20 mouse cellular contexts compared by ENCODE assay signal in genomic region chr13:56172106-56172505, GRCm38 (mm10). TPM values are rescaled to one million over a fixed set of nuclear protein-coding genes. Genes with fewer than 3 reads are reported as not detected.
DNase-seq lines count a peak whose midpoint lies in the region; ATAC-seq and TF ChIP-seq lines count a peak whose summit lies in the region.
"Had no signal": no experiment of that assay in that cellular context is flagged by ENCODE, and none has a peak within 500 bp of the region (broad histone marks: within the 10 kb centered on the region; RNA-seq: fewer than 3 reads in every experiment).

No protein-coding gene starts in this region.

- peak overlapping the region; percentile 63 for H3K27ac ChIP-seq in liver, embryonic 16.5 days (ENCODE audit: low read length)
- no peak overlapping the region for H3K27ac ChIP-seq in liver, embryonic 11.5 days (ENCODE audit: low read depth, low read length)
- peak overlapping the region; percentile 91 for H3K27ac ChIP-seq in limb, embryonic 10.5 days
- H3K27ac ChIP-seq in stomach, postnatal 0 days (replicated peaks), result no peak overlapping the region; the same call in 1 of the 2 replicates
- H3K27ac ChIP-seq: hindbrain, postnatal 0 days had no signal

- ATAC-seq in liver, embryonic 16.5 days (ENCODE audit: low read depth), result no peak
- no peak for ATAC-seq in liver, embryonic 11.5 days (replicated peaks; ENCODE audit: low FRiP score)
- ATAC-seq in stomach, postnatal 0 days (ENCODE audit: low FRiP score, low TSS enrichment), result no peak
- ATAC-seq: forebrain, embryonic 14.5 days; hindbrain, postnatal 0 days had no signal

- no peaks in the 10 kb centered on the region for H3K27me3 ChIP-seq in liver, embryonic 16.5 days (ENCODE audit: control insufficient read depth, insufficient read depth, low read depth, low read length)
- H3K27me3 ChIP-seq in liver, embryonic 11.5 days (replicated peaks; ENCODE audit: control insufficient read depth, insufficient read depth, low read length), result no peaks in the 10 kb centered on the region
- H3K27me3 ChIP-seq in limb, embryonic 10.5 days (ENCODE audit: low read depth, poor library complexity, severe bottlenecking), result no peaks in the 10 kb centered on the region
- no peaks in the 10 kb centered on the region for H3K27me3 ChIP-seq in stomach, postnatal 0 days (ENCODE audit: control insufficient read depth, insufficient read depth, low read length)

- DNase-seq in adrenal gland, postnatal 14 days, result peak; percentile 27
- DNase-seq in adrenal gland, adult 8-10 months, result no peak
- DNase-seq in liver, embryonic 11.5 days (ENCODE audit: low spot score), result no peak
- no peak for DNase-seq in limb, embryonic 10.5 days (ENCODE audit: low spot score)
- no peak for DNase-seq in stomach, postnatal 0 days (ENCODE audit: low spot score)
- DNase-seq in ovary, postnatal 10 days (ENCODE audit: low spot score), result no peak
- no peak for DNase-seq in gastrocnemius, postnatal 10 days
- DNase-seq: adrenal gland, postnatal 10 days; cerebellum, adult 2 months; cerebellum, postnatal 36 days; gastrocnemius, postnatal 36 days; kidney, adult 9 months; lung, embryonic 14.5 days; lung, postnatal 36 days; thymus, adult 18-20 months had no signal

- no peak overlapping the region for H3K4me3 ChIP-seq in liver, embryonic 16.5 days (ENCODE audit: low read depth, low read length)
- H3K4me3 ChIP-seq in liver, embryonic 11.5 days (ENCODE audit: low read depth, low read length), result no peak overlapping the region
- no peak overlapping the region for H3K4me3 ChIP-seq in limb, embryonic 10.5 days
- H3K4me3 ChIP-seq in stomach, postnatal 0 days (ENCODE audit: low read depth, low read length), result no peak overlapping the region
- H3K4me3 ChIP-seq: erythroblast, embryonic 14.5 days had no signal

- no peaks in the 10 kb centered on the region for H3K9me3 ChIP-seq in liver, embryonic 16.5 days (replicated peaks; ENCODE audit: control insufficient read depth, low read length)
- H3K9me3 ChIP-seq in liver, embryonic 11.5 days (ENCODE audit: control insufficient read depth, low read length), result no peaks in the 10 kb centered on the region
- H3K9me3 ChIP-seq in limb, embryonic 10.5 days (replicated peaks), result no peaks in the 10 kb centered on the region
- no peaks in the 10 kb centered on the region for H3K9me3 ChIP-seq in stomach, postnatal 0 days (ENCODE audit: control insufficient read depth, low read length)

- TF ChIP-seq CTCF in stomach, postnatal 0 days (IDR thresholded peaks at IDR 0.05; ENCODE audit: low read depth), result 0 out of 2 replicates have a peak, but pooled peaks have one; percentile 15

- H3K4me2 ChIP-seq in liver, embryonic 16.5 days (ENCODE audit: low read depth, low read length), result no peak overlapping the region
- no peak overlapping the region for H3K4me2 ChIP-seq in liver, embryonic 11.5 days
- no peak overlapping the region for H3K4me2 ChIP-seq in stomach, postnatal 0 days (replicated peaks; ENCODE audit: low read depth)
- H3K4me2 ChIP-seq: lung, embryonic 14.5 days; midbrain, embryonic 11.5 days had no signal

- H3K4me1 ChIP-seq in liver, embryonic 16.5 days (ENCODE audit: control insufficient read depth, low read depth, low read length), result no peaks in the 10 kb centered on the region; the same call in 1 of the 2 replicates
- peaks cover 3% of the 10 kb centered on the region for H3K4me1 ChIP-seq in liver, embryonic 11.5 days (replicated peaks; ENCODE audit: control insufficient read depth, insufficient read depth, low read length)
- H3K4me1 ChIP-seq in limb, embryonic 10.5 days, result peaks cover 95% of the 10 kb centered on the region
- H3K4me1 ChIP-seq in stomach, postnatal 0 days (replicated peaks; ENCODE audit: control insufficient read depth, insufficient read depth), result no peaks in the 10 kb centered on the region

- H3K9ac ChIP-seq in liver, embryonic 16.5 days (ENCODE audit: low read depth, low read length), result no peak overlapping the region; the same call in 1 of the 2 replicates
- no peak overlapping the region for H3K9ac ChIP-seq in liver, embryonic 11.5 days (ENCODE audit: low read depth, low read length)
- no peak overlapping the region for H3K9ac ChIP-seq in stomach, postnatal 0 days (ENCODE audit: low read length)
- H3K9ac ChIP-seq: lung, embryonic 14.5 days had no signal

- TF ChIP-seq EP300 in stomach, postnatal 0 days (optimal IDR thresholded peaks at IDR 0.05), result no peak

- 64% methylated on average over 7 of the region's 7 CpGs for WGBS in liver, embryonic 16.5 days (ENCODE audit: insufficient replicate concordance)
- 73% methylated on average over 7 of the region's 7 CpGs for WGBS in liver, embryonic 11.5 days
- whole genome bisulfite sequencing in limb, embryonic 10.5 days, result 84% methylated on average over 7 of the region's 7 CpGs
- 77% methylated on average over 7 of the region's 7 CpGs for WGBS in stomach, postnatal 0 days

- H3K36me3 ChIP-seq in liver, embryonic 16.5 days (ENCODE audit: control insufficient read depth, insufficient read depth), result no peaks in the 10 kb centered on the region
- no peaks in the 10 kb centered on the region for H3K36me3 ChIP-seq in liver, embryonic 11.5 days (ENCODE audit: control insufficient read depth, insufficient read depth, low read length)
- H3K36me3 ChIP-seq in limb, embryonic 10.5 days, result no peaks in the 10 kb centered on the region
- no peaks in the 10 kb centered on the region for H3K36me3 ChIP-seq in stomach, postnatal 0 days (ENCODE audit: control insufficient read depth, insufficient read depth, low read length)

RNA-seq across cellular contexts. Expression of gene Tifab, which starts 6.6 kb away (rescaled TPM):
- total RNA-seq in adrenal gland, postnatal 14 days (2021), result 1.1 and 2.4 TPM in 2 replicates
- total RNA-seq in adrenal gland, adult 8-10 months (2022), result 1 to 10 TPM; 1.9 to 5.3 (median 4.4) TPM
- polyA plus RNA-seq in liver, embryonic 16.5 days (2015; fragmentation: Nextera tagmentation; extraction: Ambion mirVana), result 7.1 and 8.1 TPM in 2 replicates
- polyA plus RNA-seq in liver, embryonic 11.5 days (2014; fragmentation: Nextera tagmentation; extraction: Ambion mirVana), result 1.9 and 2.2 TPM in 2 replicates
- polyA plus RNA-seq in limb, embryonic 10.5 days (2016; fragmentation: Nextera tagmentation; extraction: Ambion mirVana), result 0.63 and 1.2 TPM in 2 replicates
- 2.1 and 2.4 TPM in 2 replicates for polyA plus RNA-seq in stomach, postnatal 0 days (2015; fragmentation: Nextera tagmentation; extraction: Ambion mirVana)
- total RNA-seq in gastrocnemius, postnatal 10 days (2021), result 1 to 10 TPM in 1 of 2 experiments, under 1 TPM in 1; 0.45 to 1.2 TPM

RNA-seq across cellular contexts. Expression of gene H2afy, which starts 35.9 kb away (rescaled TPM):
- total RNA-seq in adrenal gland, postnatal 14 days (2021), result 126 and 140 TPM in 2 replicates
- 100 to 1,000 TPM; 130 to 162 (median 139) TPM for total RNA-seq in adrenal gland, adult 8-10 months (2022)
- 76.3 and 80.7 TPM in 2 replicates for polyA plus RNA-seq in liver, embryonic 16.5 days (2015; fragmentation: Nextera tagmentation; extraction: Ambion mirVana)
- 230 and 233 TPM in 2 replicates for polyA plus RNA-seq in liver, embryonic 11.5 days (2014; fragmentation: Nextera tagmentation; extraction: Ambion mirVana)
- polyA plus RNA-seq in limb, embryonic 10.5 days (2016; fragmentation: Nextera tagmentation; extraction: Ambion mirVana), result 642 and 645 TPM in 2 replicates
- polyA plus RNA-seq in stomach, postnatal 0 days (2015; fragmentation: Nextera tagmentation; extraction: Ambion mirVana), result 150 and 157 TPM in 2 replicates
- total RNA-seq in gastrocnemius, postnatal 10 days (2021), result 10 to 100 TPM; 68.3 to 81.6 TPM

Comparison
In these comparisons a context has a peak if more than half of its experiments do, and no peak if none do; other contexts are left out.
1. H3K27ac ChIP-seq: peak in liver, embryonic 16.5 days (single experiment) and limb, embryonic 10.5 days (single experiment); none in liver, embryonic 11.5 days (single experiment) and stomach, postnatal 0 days (single experiment).